Mouse (Mus musculus) layer of hippocampus, postnatal 36 days (tissue): ENCODE data around the gene Runx2. TPM values are rescaled to one million over a fixed set of nuclear protein-coding genes. Genes with fewer than 3 reads are reported as not detected.
A peak's percentile ranks its signal among the peaks of the same experiment; 100 is the strongest.

Source experiments
- DNase-seq, 2 experiments: peaks; one replicate each; pipeline ENCODE4 v3.0.0; 2022
- total RNA-seq, 2 experiments: library from RNA; stranded (reverse); gene quantifications; 2 replicates each; pipeline ENCODE4 v1.2.3; 2021

Gene Runx2
- total RNA-seq, 2 experiments from 2014 or later: 13.2 to 18.0 TPM

- no peak for DNase-seq
Observed at GRCm38 (mm10) chr17:44584781-44585180, 229.8 kb downstream of the Runx2 start.

- no peak for DNase-seq
Observed at GRCm38 (mm10) chr17:44577791-44578190, 236.8 kb downstream of the Runx2 start.

- no peak for DNase-seq
Observed at GRCm38 (mm10) chr17:44570899-44571298, 243.7 kb downstream of the Runx2 start.

- DNase-seq: no peak
Observed at GRCm38 (mm10) chr17:44569020-44569621, 245.5 kb downstream of the Runx2 start.

GRCm38 (mm10) chr17:44566992-44567391 lies 247.6 kb downstream of the Runx2 start:
- DNase-seq: no peak

GRCm38 (mm10) chr17:44565884-44566515 lies 248.6 kb downstream of the Runx2 start:
- no peak for DNase-seq

- no peak for DNase-seq
Observed at GRCm38 (mm10) chr17:44565311-44565831, 249.2 kb downstream of the Runx2 start.

GRCm38 (mm10) chr17:44564611-44565198 lies 249.9 kb downstream of the Runx2 start:
- DNase-seq: no peak

- DNase-seq: no peak
Observed at GRCm38 (mm10) chr17:44560016-44560415, 254.6 kb downstream of the Runx2 start.

GRCm38 (mm10) chr17:44557199-44558111 lies 257.1 kb downstream of the Runx2 start:
- DNase-seq: no peak

GRCm38 (mm10) chr17:44554941-44555340 lies 259.7 kb downstream of the Runx2 start:
- no peak for DNase-seq

- no peak for DNase-seq
Observed at GRCm38 (mm10) chr17:44549551-44549950, 265.0 kb downstream of the Runx2 start.

- DNase-seq: no peak
Observed at GRCm38 (mm10) chr17:44547922-44548321, 266.7 kb downstream of the Runx2 start.

GRCm38 (mm10) chr17:44546801-44547200 lies 267.8 kb downstream of the Runx2 start:
- DNase-seq: no peak

- DNase-seq: no peak
Observed at GRCm38 (mm10) chr17:44545141-44545813, 269.3 kb downstream of the Runx2 start.

- DNase-seq: no peak
Observed at GRCm38 (mm10) chr17:44542706-44543105, 271.9 kb downstream of the Runx2 start.

GRCm38 (mm10) chr17:44540699-44541098 lies 273.9 kb downstream of the Runx2 start:
- no peak for DNase-seq

GRCm38 (mm10) chr17:44538921-44539320 lies 275.7 kb downstream of the Runx2 start:
- DNase-seq: peak; percentile 58 to 59

GRCm38 (mm10) chr17:44530000-44530399 lies 284.6 kb downstream of the Runx2 start:
- no peak for DNase-seq

GRCm38 (mm10) chr17:44528617-44529016 lies 286.0 kb downstream of the Runx2 start:
- DNase-seq: no peak

- DNase-seq: no peak
Observed at GRCm38 (mm10) chr17:44524146-44524545, 290.5 kb downstream of the Runx2 start.

- DNase-seq: no peak
Observed at GRCm38 (mm10) chr17:44522906-44523305, 291.7 kb downstream of the Runx2 start.
